Mouse (Mus musculus) testis, adult 2 months (tissue): Measurements from ENCODE around the gene Slc35f5. TPM values are rescaled to one million over a fixed set of nuclear protein-coding genes. Genes with fewer than 3 reads are reported as not detected.

Experiments
- H3K27ac ChIP-seq: fragments of 200-500 bp; 2 replicates; pipeline ENCODE4 v1.5.1; 2012; ENCODE audit warnings: low read depth, low read length; ENCODE audit not compliant: control insufficient read depth, insufficient read depth
- H3K27me3 ChIP-seq: fragments of 200-500 bp; 2 replicates; pipeline ENCODE4 v1.6.1; 2012; ENCODE audit warnings: mild to moderate bottlenecking, low read length, moderate library complexity; ENCODE audit not compliant: control insufficient read depth, insufficient read depth
- H3K36me3 ChIP-seq: fragments of 200-500 bp; 2 replicates; pipeline ENCODE4 v1.6.1; 2012; ENCODE audit warnings: mild to moderate bottlenecking, low read length; ENCODE audit not compliant: control insufficient read depth, insufficient read depth
- H3K4me1 ChIP-seq: fragments of 200-500 bp; 2 replicates; pipeline ENCODE4 v1.6.1; 2012; ENCODE audit warnings: low read length; ENCODE audit not compliant: control insufficient read depth, insufficient read depth
- H3K4me3 ChIP-seq: fragments of 200-500 bp; 2 replicates; pipeline ENCODE4 v1.5.1; 2012; ENCODE audit warnings: low read depth, mild to moderate bottlenecking, low read length, moderate library complexity, mixed read lengths; ENCODE audit not compliant: control insufficient read depth
- CTCF ChIP-seq: fragments of 200-500 bp; IDR thresholded peaks from 2 replicates; pipeline ENCODE4 v1.5.1; 2012; ENCODE audit warnings: low read depth, mild to moderate bottlenecking, inconsistent platforms, low read length, moderate library complexity; ENCODE audit not compliant: control insufficient read depth, insufficient read depth, insufficient replicate concordance
- POLR2A ChIP-seq: fragments of 200-500 bp; IDR thresholded peaks from 2 replicates; pipeline ENCODE4 v1.6.1; 2012; ENCODE audit warnings: low read depth, mild to moderate bottlenecking, inconsistent platforms, low read length, moderate library complexity; ENCODE audit not compliant: control insufficient read depth
- polyA plus RNA-seq: library from polyadenylated mRNA; depleted of rRNA; stranded (reverse); fragments of >200 nt; gene quantifications from 2 replicates; pipeline ENCODE4 v1.2.3, GENCODE M21; 2012; rRNA removed

The Slc35f5 gene
- 12.7 and 19.4 TPM in 2 replicates for polyA plus RNA-seq

DNA sequence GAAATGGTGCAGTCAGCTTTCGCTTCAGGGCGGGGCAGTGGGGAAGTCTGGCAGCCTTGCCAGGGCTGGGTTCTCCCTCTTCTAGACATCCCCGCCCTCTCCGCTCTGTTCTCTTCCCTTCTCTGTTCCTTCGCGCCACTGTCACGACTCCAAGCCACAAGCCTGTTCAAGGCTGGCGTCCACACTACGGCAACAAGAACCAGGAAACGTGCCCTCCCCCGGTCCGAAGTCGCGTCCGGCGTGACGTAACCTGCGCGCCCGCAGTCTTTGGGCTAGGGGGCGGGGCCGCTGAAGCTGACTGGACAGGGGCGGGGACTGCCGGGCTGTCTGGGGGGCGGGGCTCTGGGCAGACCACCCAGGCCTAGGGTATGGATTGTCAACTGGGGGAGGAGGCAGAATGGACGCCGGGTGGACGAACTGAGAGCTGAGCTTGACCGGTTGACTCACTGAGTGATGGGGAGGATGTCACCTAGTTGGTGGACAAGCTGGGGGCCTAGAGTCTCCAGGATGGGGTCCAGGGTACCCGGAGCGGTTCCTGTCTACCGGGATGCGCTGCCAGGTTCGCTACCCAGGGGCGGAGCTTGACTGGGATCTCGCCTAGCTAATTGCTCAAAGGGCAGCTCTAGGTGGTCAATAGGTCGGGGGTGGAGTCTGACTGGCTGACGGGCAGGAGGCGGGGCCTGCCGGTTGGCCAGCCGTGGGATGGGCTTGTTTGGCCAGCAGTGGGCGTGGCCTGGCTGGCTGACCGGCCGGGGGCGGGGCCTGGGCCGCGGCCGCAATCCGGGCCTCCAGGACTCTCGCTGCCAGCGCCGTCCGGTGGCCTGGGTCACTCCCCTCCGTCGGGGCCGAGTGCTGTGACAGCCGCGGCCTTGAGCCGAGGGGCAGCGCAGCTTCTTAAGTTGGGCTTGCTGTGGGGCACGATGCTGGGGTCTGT is at the start of gene Slc35f5:
Slc35f5 (plus strand) TSS at position 337 of the 934 bp plus-strand sequence.
- TF ChIP-seq POLR2A (peak; percentile 87), CTCF (no peak)
- Histone ChIP-seq H3K4me1 (peaks cover 5% of the 10 kb centered on the region; the same call in 1 of the 2 replicates), H3K36me3 (no peaks in the 10 kb centered on the region), H3K27me3 (no peaks in the 10 kb centered on the region), H3K27ac (peak within 1 kb of the TSS; percentile 93), H3K4me3 (peak within 1 kb of the TSS; percentile 98)

GRCm38 (mm10) chr1:125514706-125515105 is 45.7 kb upstream of the Slc35f5 start:
- Histone ChIP-seq H3K27ac (no peak overlapping the region), H3K27me3 (no peaks in the 10 kb centered on the region), H3K4me1 (no peaks in the 10 kb centered on the region), H3K36me3 (no peaks in the 10 kb centered on the region), H3K4me3 (no peak overlapping the region)
- TF ChIP-seq POLR2A (no peak), CTCF (no peak)

DNA sequence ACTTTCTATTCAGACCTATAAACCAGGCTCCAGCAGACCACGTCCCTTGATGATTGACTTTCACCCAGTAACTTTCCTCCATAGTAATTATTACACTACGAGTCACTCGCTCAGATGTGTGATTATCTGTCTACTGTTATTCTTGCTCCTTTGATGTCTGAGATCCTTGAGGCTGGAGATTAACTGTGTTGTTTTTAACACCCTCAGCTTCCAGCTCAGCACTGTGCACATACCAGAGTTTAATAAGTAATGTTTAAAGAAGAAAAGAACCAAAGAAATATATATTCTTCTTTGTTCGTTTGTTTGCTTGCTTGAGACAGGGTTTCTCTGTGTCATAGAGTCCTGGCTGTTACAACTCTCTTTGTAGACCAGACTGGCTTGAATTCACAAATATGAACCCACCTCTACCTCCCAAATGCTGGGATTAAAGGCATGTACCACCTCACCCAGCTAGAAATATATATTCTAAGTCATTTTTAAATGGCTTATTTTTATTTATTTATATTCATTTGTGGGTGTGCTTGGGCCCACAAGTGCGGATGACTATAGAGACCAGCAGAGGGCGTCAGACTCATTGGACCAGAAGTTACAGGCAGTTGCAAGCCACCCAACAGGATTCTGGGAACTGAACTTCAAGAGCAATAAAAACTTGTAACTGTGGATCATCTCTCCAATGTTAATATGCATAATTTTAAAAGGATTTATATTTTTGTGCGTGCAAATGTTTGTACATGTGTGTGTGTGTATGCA is 43.3 kb upstream of the Slc35f5 start:
- H3K36me3 ChIP-seq = no peaks in the 10 kb centered on the region
- no peaks in the 10 kb centered on the region for H3K27me3 ChIP-seq
- H3K27ac ChIP-seq = no peak overlapping the region
- no peak for TF ChIP-seq POLR2A
- no peak for TF ChIP-seq CTCF
- no peak overlapping the region for H3K4me3 ChIP-seq
- no peaks in the 10 kb centered on the region for H3K4me1 ChIP-seq

GRCm38 (mm10) chr1:125519107-125519611 is 41.2 kb upstream of the Slc35f5 start:
- no peaks in the 10 kb centered on the region for H3K36me3 ChIP-seq
- TF ChIP-seq POLR2A (no peak), CTCF (peak; percentile 35; the same call in 1 of the 2 replicates)
- H3K4me3 ChIP-seq = no peak overlapping the region
- H3K4me1 ChIP-seq = no peaks in the 10 kb centered on the region
- no peak overlapping the region for H3K27ac ChIP-seq
- no peaks in the 10 kb centered on the region for H3K27me3 ChIP-seq

GRCm38 (mm10) chr1:125525965-125526665 is 34.3 kb upstream of the Slc35f5 start:
- no peak overlapping the region for H3K27ac ChIP-seq
- TF ChIP-seq POLR2A (no peak), CTCF (no peak)

GRCm38 (mm10) chr1:125526666-125527004 is 33.8 kb upstream of the Slc35f5 start:
- H3K4me1 ChIP-seq = no peaks in the 10 kb centered on the region
- H3K4me3 ChIP-seq = no peak overlapping the region
- TF ChIP-seq POLR2A (no peak), CTCF (no peak)
- H3K27ac ChIP-seq = no peak overlapping the region
- H3K27me3 ChIP-seq = no peaks in the 10 kb centered on the region
- no peaks in the 10 kb centered on the region for H3K36me3 ChIP-seq

More at GRCm38 (mm10) chr1:125525965-125526665, 34.3 kb upstream of the Slc35f5 start:
- no peaks in the 10 kb centered on the region for H3K36me3 ChIP-seq
- no peak overlapping the region for H3K4me3 ChIP-seq
- H3K27me3 ChIP-seq = no peaks in the 10 kb centered on the region
- H3K4me1 ChIP-seq = no peaks in the 10 kb centered on the region
